Mouse (Mus musculus) limb, embryonic 14.5 days (tissue): Measurements from ENCODE around the gene Gpr157. TPM values are rescaled to one million over a fixed set of nuclear protein-coding genes. Genes with fewer than 3 reads are reported as not detected.
A peak's percentile ranks its signal among the peaks of the same experiment; 100 is the strongest.

ENCODE experiments used
- ATAC-seq: fragments of 200-750 bp; cut with Nextera tagmentation; 2 replicates; pipeline ENCODE4 v1.8.0; 2017; ENCODE audit warnings: low read depth, moderate number of reproducible peaks, moderate TSS enrichment; ENCODE audit not compliant: low FRiP score
- DNase-seq: peaks from one replicate; pipeline ENCODE4 v3.0.0-alpha.2; 2015; ENCODE audit warnings: low spot score
- H3K27ac ChIP-seq: fragments of 300-500 bp; sonication (generic); replicated peaks from 2 replicates; pipeline ENCODE4 v1.5.1; 2014; ENCODE audit warnings: low read depth, mild to moderate bottlenecking, low read length, moderate library complexity, mixed read lengths
- H3K27me3 ChIP-seq: fragments of 300-500 bp; sonication (generic); 2 replicates; pipeline ENCODE4 v1.6.1; 2014; ENCODE audit warnings: low read length, mixed read lengths; ENCODE audit not compliant: control insufficient read depth, insufficient read depth
- H3K36me3 ChIP-seq: fragments of 300-500 bp; sonication (generic); 2 replicates; pipeline ENCODE4 v1.6.1; 2014; ENCODE audit warnings: mild to moderate bottlenecking, low read length, moderate library complexity, mixed read lengths; ENCODE audit not compliant: control insufficient read depth, insufficient read depth
- H3K4me1 ChIP-seq: fragments of 300-500 bp; sonication (generic); 2 replicates; pipeline ENCODE4 v1.6.1; 2014; ENCODE audit warnings: antibody characterized with exemption, low read length, mixed read lengths; ENCODE audit not compliant: control insufficient read depth, insufficient read depth
- H3K4me2 ChIP-seq: fragments of 300-500 bp; sonication (generic); replicated peaks from 2 replicates; pipeline ENCODE4 v1.6.1; 2014; ENCODE audit warnings: low read depth, mild to moderate bottlenecking, low read length, moderate library complexity; ENCODE audit not compliant: severe bottlenecking
- H3K4me3 ChIP-seq: fragments of 300-500 bp; sonication (generic); replicated peaks from 2 replicates; pipeline ENCODE4 v1.5.1; 2014; ENCODE audit warnings: low read length
- H3K9ac ChIP-seq: fragments of 300-500 bp; sonication (generic); 2 replicates; pipeline ENCODE4 v1.6.1; 2014; ENCODE audit warnings: mild to moderate bottlenecking, low read depth, low read length, moderate library complexity; ENCODE audit not compliant: severe bottlenecking
- H3K9me3 ChIP-seq: fragments of 300-500 bp; sonication (generic); 2 replicates; pipeline ENCODE4 v1.6.1; 2016; ENCODE audit warnings: low read length; ENCODE audit not compliant: control insufficient read depth
- POLR2A ChIP-seq: fragments of 200-500 bp; IDR thresholded peaks from 2 replicates; pipeline ENCODE4 v1.8.0; 2012; ENCODE audit warnings: inconsistent platforms, mild to moderate bottlenecking, moderate library complexity, borderline replicate concordance; ENCODE audit not compliant: insufficient read depth, insufficient read length; ENCODE audit errors: extremely low read depth
- WGBS: fragments of 180-500 bp; shearing (Covaris S2); extraction: QIAGEN DNeasy Blood & Tissue Kit; methylation state at CpG from one replicate; pipeline ENCODE4 v1.1.7; 2014; 5-methylcytosine and 5-hydroxymethylcytosine counted together
- polyA plus RNA-seq, 2 experiments: library from polyadenylated mRNA; depleted of rRNA in 1 of 2; stranded (reverse) in 1 of 2; unstranded in 1 of 2; fragments of >200 nt; fragmentation: Nextera tagmentation in 1 of 2; extraction: Ambion mirVana in 1 of 2; gene quantifications; 2 replicates each; pipeline versions ENCODE4 v1.2.1 to v1.2.3; 2012 to 2014

The Gpr157 gene
- polyA plus RNA-seq, 2 experiments, result 0.52 to 3.8 TPM

- WGBS, result 8% methylated on average over 7 of the region's 8 CpGs
- no peak overlapping the region for H3K27ac ChIP-seq
- ATAC-seq, result no peak
- TF ChIP-seq POLR2A, result no peak
- DNase-seq, result no peak
- H3K4me2 ChIP-seq, result no peak overlapping the region
- no peaks in the 10 kb centered on the region for H3K27me3 ChIP-seq
- no peak overlapping the region for H3K9ac ChIP-seq
- no peaks in the 10 kb centered on the region for H3K9me3 ChIP-seq
- H3K36me3 ChIP-seq, result no peaks in the 10 kb centered on the region
- no peak overlapping the region for H3K4me3 ChIP-seq
- no peaks in the 10 kb centered on the region for H3K4me1 ChIP-seq
These were observed 14.1 kb upstream of the Gpr157 start for GRCm38 (mm10) chr4:150073102-150073473.

- Histone ChIP-seq H3K36me3 (no peaks in the 10 kb centered on the region), H3K4me1 (no peaks in the 10 kb centered on the region), H3K9me3 (no peaks in the 10 kb centered on the region), H3K9ac (no peak overlapping the region), H3K27me3 (no peaks in the 10 kb centered on the region), H3K27ac (no peak overlapping the region), H3K4me3 (no peak overlapping the region), H3K4me2 (no peak overlapping the region)
- peak; percentile 52 for DNase-seq
- WGBS, result 87% methylated on average over 7 of the region's 7 CpGs
- no peak for ATAC-seq
- TF ChIP-seq POLR2A, result no peak
These were observed 11.8 kb upstream of the Gpr157 start for GRCm38 (mm10) chr4:150075350-150075749.

- Histone ChIP-seq H3K4me2 (no peak overlapping the region), H3K9ac (no peak overlapping the region), H3K27me3 (no peaks in the 10 kb centered on the region), H3K4me1 (no peaks in the 10 kb centered on the region), H3K4me3 (no peak overlapping the region), H3K9me3 (no peaks in the 10 kb centered on the region), H3K27ac (no peak overlapping the region), H3K36me3 (no peaks in the 10 kb centered on the region)
- DNase-seq, result no peak
- no peak for TF ChIP-seq POLR2A
- 36% methylated on average over 18 of the region's 18 CpGs for WGBS
- ATAC-seq, result no peak
These were observed 11.0 kb upstream of the Gpr157 start for GRCm38 (mm10) chr4:150076147-150076546.

- H3K4me3 ChIP-seq, result no peak overlapping the region
- DNase-seq (no peak), ATAC-seq (no peak)
- H3K4me1 ChIP-seq, result no peaks in the 10 kb centered on the region
- no peaks in the 10 kb centered on the region for H3K9me3 ChIP-seq
- H3K4me2 ChIP-seq, result no peak overlapping the region
- no peak for TF ChIP-seq POLR2A
- WGBS, result 66% methylated on average over 2 of the region's 2 CpGs
- no peak overlapping the region for H3K9ac ChIP-seq
- H3K27ac ChIP-seq, result no peak overlapping the region
- H3K36me3 ChIP-seq, result no peaks in the 10 kb centered on the region
- H3K27me3 ChIP-seq, result no peaks in the 10 kb centered on the region
These were observed 8.5 kb upstream of the Gpr157 start for GRCm38 (mm10) chr4:150078646-150079045.

- ATAC-seq, result no peak
- 63% methylated on average over 7 of the region's 7 CpGs for WGBS
These were observed 7.9 kb upstream of the Gpr157 start for GRCm38 (mm10) chr4:150079244-150079643.

More at GRCm38 (mm10) chr4:150079244-150079643, 7.9 kb upstream of the Gpr157 start:
- Histone ChIP-seq H3K27ac (no peak overlapping the region), H3K9ac (no peak overlapping the region), H3K9me3 (no peaks in the 10 kb centered on the region), H3K4me1 (no peaks in the 10 kb centered on the region), H3K4me3 (no peak overlapping the region), H3K27me3 (no peaks in the 10 kb centered on the region), H3K36me3 (no peaks in the 10 kb centered on the region), H3K4me2 (no peak overlapping the region)
- DNase-seq, result no peak
- no peak for TF ChIP-seq POLR2A
